ENCODE assay signal across 29 mouse cellular contexts in the genomic region with DNA sequence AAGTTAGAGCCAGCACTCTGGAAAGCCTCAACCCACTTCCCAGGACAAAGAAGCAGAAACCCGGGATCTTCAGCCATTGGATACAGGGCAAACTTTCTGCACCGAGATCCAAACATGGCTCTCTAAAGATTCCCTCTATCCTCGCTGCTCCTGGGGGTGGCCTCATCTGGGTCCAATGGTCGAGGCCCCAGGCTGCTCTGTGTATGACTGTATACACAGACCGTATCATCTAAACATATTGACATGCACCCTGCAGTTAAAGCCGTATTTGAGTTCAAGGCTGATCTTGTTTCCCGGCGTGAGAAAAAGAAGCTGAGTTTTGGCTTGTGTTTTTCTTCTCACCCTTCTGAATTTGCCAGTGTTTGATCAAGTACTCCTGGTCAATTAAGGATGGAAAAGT.
"Had no signal": no experiment of that assay in that cellular context is flagged by ENCODE, and none has a peak within 500 bp of the region (broad histone marks: within the 10 kb centered on the region; RNA-seq: fewer than 3 reads in every experiment).

No protein-coding gene starts in this region.

- H3K27ac ChIP-seq: left cerebral cortex, adult 2 months; limb, embryonic 10.5 days; limb, embryonic 12.5 days; limb, embryonic 13.5 days; limb, embryonic 15.5 days; liver, embryonic 14.5 days; liver, embryonic 15.5 days; lung, embryonic 15.5 days; macrophage; midbrain, embryonic 10.5 days; midbrain, embryonic 12.5 days; midbrain, embryonic 13.5 days; midbrain, embryonic 15.5 days; neural tube, embryonic 12.5 days had no signal

- DNase-seq: layer of hippocampus, postnatal 36 days; left cerebral cortex, postnatal 4 days; lung, adult 18-20 months; lung, adult 2 months; lung, embryonic 14.5 days; lung, postnatal 10 days; lung, postnatal 14 days; lung, postnatal 36 days; lung, postnatal 4 days; midbrain, embryonic 14.5 days had no signal

- H3K9ac ChIP-seq: limb, embryonic 12.5 days; limb, embryonic 13.5 days; limb, embryonic 15.5 days; liver, embryonic 14.5 days; liver, embryonic 15.5 days; lung, embryonic 14.5 days; lung, embryonic 15.5 days; midbrain, embryonic 12.5 days; midbrain, embryonic 13.5 days; midbrain, embryonic 15.5 days; neural tube, embryonic 12.5 days had no signal

- H3K4me3 ChIP-seq: left cerebral cortex, adult 2 months; limb, embryonic 10.5 days; limb, embryonic 12.5 days; limb, embryonic 13.5 days; limb, embryonic 15.5 days; liver, embryonic 15.5 days; lung, embryonic 15.5 days; megakaryocyte, embryonic 14.5 days; midbrain, embryonic 10.5 days; midbrain, embryonic 12.5 days; midbrain, embryonic 13.5 days; midbrain, embryonic 15.5 days; myocyte; neural tube, embryonic 12.5 days had no signal

- ATAC-seq: lung, postnatal 0 days; midbrain, embryonic 13.5 days; midbrain, embryonic 15.5 days; midbrain, embryonic 16.5 days had no signal

- H3K4me2 ChIP-seq: limb, embryonic 12.5 days; limb, embryonic 13.5 days; limb, embryonic 15.5 days; liver, embryonic 15.5 days; lung, embryonic 14.5 days; lung, embryonic 15.5 days; midbrain, embryonic 11.5 days; midbrain, embryonic 12.5 days; midbrain, embryonic 13.5 days; midbrain, embryonic 15.5 days; neural tube, embryonic 12.5 days had no signal

- H3K27me3 ChIP-seq: limb, embryonic 12.5 days; limb, embryonic 13.5 days; limb, embryonic 15.5 days; liver, embryonic 15.5 days; lung, embryonic 15.5 days; megakaryocyte, embryonic 14.5 days; midbrain, embryonic 12.5 days; midbrain, embryonic 13.5 days; midbrain, embryonic 15.5 days; neural tube, embryonic 12.5 days had no signal

- H3K9me3 ChIP-seq: limb, embryonic 10.5 days; limb, embryonic 12.5 days; limb, embryonic 13.5 days; limb, embryonic 15.5 days; liver, embryonic 15.5 days; lung, embryonic 15.5 days; megakaryocyte, embryonic 14.5 days; midbrain, embryonic 10.5 days; midbrain, embryonic 12.5 days; midbrain, embryonic 13.5 days; midbrain, embryonic 15.5 days; neural tube, embryonic 12.5 days had no signal

- H3K4me1 ChIP-seq: limb, embryonic 10.5 days; limb, embryonic 12.5 days; limb, embryonic 13.5 days; limb, embryonic 15.5 days; midbrain, embryonic 10.5 days; midbrain, embryonic 12.5 days; midbrain, embryonic 15.5 days; neural tube, embryonic 12.5 days had no signal
